Mouse (Mus musculus) E14TG2a.4 (cell line): ENCODE data around the gene Rsg1.

Experiments
- H3K27me3 ChIP-seq: 2 replicates; pipeline ENCODE4 v1.6.1; 2014; ENCODE audit warnings: low read length, control low read depth; ENCODE audit not compliant: insufficient read depth
- H3K36me3 ChIP-seq: 2 replicates; pipeline ENCODE4 v1.6.1; 2014; ENCODE audit warnings: low read length, control low read depth; ENCODE audit not compliant: insufficient read depth
- H3K4me1 ChIP-seq: replicated peaks from 2 replicates; pipeline ENCODE4 v1.6.1; 2014; ENCODE audit warnings: low read depth, low read length, control low read depth
- H3K4me3 ChIP-seq: replicated peaks from 2 replicates; pipeline ENCODE4 v1.5.1; 2014; ENCODE audit warnings: mild to moderate bottlenecking, low read length
- H3K9me3 ChIP-seq: 2 replicates; pipeline ENCODE4 v1.6.1; 2014; ENCODE audit warnings: low read length, control low read depth
- CTCF ChIP-seq: conservative IDR thresholded peaks from 2 replicates; pipeline ENCODE4 v1.5.1; 2014; ENCODE audit warnings: low read length
- NANOG ChIP-seq: IDR thresholded peaks from 2 replicates; pipeline ENCODE4 v1.6.1; 2014; ENCODE audit warnings: borderline replicate concordance, low read length, mixed read lengths
- POU5F1 ChIP-seq: IDR thresholded peaks from 2 replicates; pipeline ENCODE4 v1.6.1; 2014; ENCODE audit warnings: low read length, borderline replicate concordance

Rsg1 gene

DNA sequence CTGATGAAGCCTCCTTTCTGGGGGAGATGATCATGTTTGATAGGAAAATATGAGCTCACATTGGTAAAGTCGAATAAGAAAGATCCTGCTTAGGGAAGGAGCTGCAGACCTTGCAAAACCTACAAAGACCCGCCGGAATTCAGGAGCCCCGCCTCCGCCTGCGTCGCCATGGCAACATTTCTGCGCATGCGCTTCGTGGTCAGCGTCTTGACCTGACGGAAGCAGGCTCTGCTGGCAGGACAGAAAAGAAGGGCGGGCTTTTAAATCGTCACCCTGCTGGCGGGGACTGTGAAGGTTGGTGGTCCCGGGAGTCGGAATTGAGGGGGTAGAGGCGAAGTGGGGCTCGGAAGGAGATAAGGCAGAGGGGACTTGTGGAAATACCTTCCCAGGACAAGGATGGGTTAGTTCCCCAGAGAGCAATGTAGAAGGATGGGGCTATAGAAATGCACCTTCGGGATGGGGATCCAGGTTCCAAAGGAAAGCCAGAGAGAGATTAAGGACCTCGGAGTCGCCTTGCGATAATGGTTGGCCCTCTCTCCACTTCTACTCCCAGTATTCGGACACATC lies at the start of gene Rsg1:
Rsg1 (plus strand) TSS at position 187 of the 567 bp plus-strand sequence.
- TF ChIP-seq NANOG (no peak), POU5F1 (no peak), CTCF (no peak)
- H3K4me1 ChIP-seq: peaks cover 25% of the 10 kb centered on the region
- no peaks in the 10 kb centered on the region for H3K36me3 ChIP-seq
- no peaks in the 10 kb centered on the region for H3K27me3 ChIP-seq
- peak within 1 kb of the TSS; percentile 83 for H3K4me3 ChIP-seq
- H3K9me3 ChIP-seq: no peaks in the 10 kb centered on the region

DNA sequence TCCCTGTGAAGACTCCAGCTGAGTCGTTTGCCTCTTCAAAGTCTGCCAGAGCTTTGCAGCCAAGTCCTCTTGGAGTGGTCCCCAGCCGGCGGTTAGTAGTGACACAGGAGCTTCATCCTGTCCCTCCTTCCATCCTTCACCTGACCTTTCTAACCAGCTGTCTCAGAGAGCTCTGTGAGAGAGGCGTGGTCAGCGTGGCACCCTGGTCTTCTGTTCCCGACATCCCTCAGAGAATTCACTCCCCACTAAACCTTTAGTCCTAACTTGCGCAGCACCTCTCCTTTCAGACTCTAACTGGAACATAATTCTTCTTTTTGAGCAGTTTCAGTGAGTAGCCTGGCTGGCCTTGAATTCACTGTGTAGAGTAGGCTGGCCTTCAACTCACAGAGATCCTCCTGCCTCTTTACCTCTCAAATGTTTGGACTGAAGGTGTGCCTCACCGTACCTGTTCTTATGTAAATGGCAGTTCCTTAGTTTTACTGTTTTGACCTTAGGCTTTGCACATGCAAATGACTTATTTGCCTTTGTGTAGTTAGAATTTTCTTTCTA lies 47.9 kb upstream of the Rsg1 start:
- peaks cover 46% of the 10 kb centered on the region for H3K36me3 ChIP-seq

DNA sequence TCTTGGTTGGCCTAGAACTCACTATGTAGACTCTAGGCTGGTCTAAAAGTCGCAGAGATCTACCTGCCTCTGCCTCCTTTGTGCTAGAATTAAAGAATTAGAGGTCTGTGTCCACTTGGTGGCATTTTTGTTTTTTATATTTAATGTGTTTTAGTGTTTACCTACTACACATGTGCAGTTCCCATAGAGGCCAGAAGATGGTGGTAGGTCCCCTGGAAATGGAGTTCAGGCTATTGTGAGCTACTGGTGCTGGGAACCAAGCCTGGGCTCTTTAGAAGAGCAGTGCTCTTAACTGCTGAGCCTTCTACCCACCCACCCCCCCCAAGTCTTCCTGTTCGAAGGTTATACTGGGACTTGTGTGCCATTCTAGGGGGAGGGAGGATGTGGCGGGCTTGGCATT lies 46.6 kb upstream of the Rsg1 start:
- Histone ChIP-seq H3K27me3 (no peaks in the 10 kb centered on the region), H3K9me3 (no peaks in the 10 kb centered on the region), H3K4me3 (peak overlapping the region; percentile 68; the same call in 1 of the 2 replicates), H3K36me3 (peaks cover 54% of the 10 kb centered on the region), H3K4me1 (peaks cover 55% of the 10 kb centered on the region)
- no peak for TF ChIP-seq NANOG
- TF ChIP-seq POU5F1: no peak
- TF ChIP-seq CTCF: peak; percentile 66

More for the DNA sequence above, 47.9 kb upstream of the Rsg1 start:
- Histone ChIP-seq H3K4me1 (peaks cover 68% of the 10 kb centered on the region), H3K4me3 (peak overlapping the region; percentile 68), H3K27me3 (no peaks in the 10 kb centered on the region), H3K9me3 (no peaks in the 10 kb centered on the region)
- peak; percentile 9; the same call in 1 of the 2 replicates for TF ChIP-seq CTCF
- peak; percentile 52; the same call in 1 of the 2 replicates for TF ChIP-seq NANOG
- peak; percentile 32; the same call in 1 of the 2 replicates for TF ChIP-seq POU5F1

- no peak for TF ChIP-seq CTCF
- TF ChIP-seq POU5F1: no peak
- Histone ChIP-seq H3K27me3 (no peaks in the 10 kb centered on the region), H3K36me3 (peaks cover 90% of the 10 kb centered on the region), H3K4me1 (peaks cover 12% of the 10 kb centered on the region), H3K9me3 (no peaks in the 10 kb centered on the region), H3K4me3 (no peak overlapping the region)
These were observed 41.6 kb upstream of the Rsg1 start for GRCm38 (mm10) chr4:141172121-141172520.

- peaks cover 89% of the 10 kb centered on the region for H3K36me3 ChIP-seq
- H3K27me3 ChIP-seq: no peaks in the 10 kb centered on the region
- no peak overlapping the region for H3K4me3 ChIP-seq
- no peaks in the 10 kb centered on the region for H3K9me3 ChIP-seq
- peaks cover 8% of the 10 kb centered on the region for H3K4me1 ChIP-seq
- no peak for TF ChIP-seq CTCF
- no peak for TF ChIP-seq NANOG
- no peak for TF ChIP-seq POU5F1
These were observed 38.0 kb upstream of the Rsg1 start for GRCm38 (mm10) chr4:141175783-141176182.

GRCm38 (mm10) chr4:141176328-141176838 lies 37.4 kb upstream of the Rsg1 start:
- Histone ChIP-seq H3K36me3 (peaks cover 89% of the 10 kb centered on the region), H3K4me3 (no peak overlapping the region), H3K27me3 (no peaks in the 10 kb centered on the region), H3K9me3 (no peaks in the 10 kb centered on the region), H3K4me1 (peaks cover 14% of the 10 kb centered on the region)
- TF ChIP-seq CTCF: no peak
- no peak for TF ChIP-seq POU5F1
- TF ChIP-seq NANOG: no peak

DNA sequence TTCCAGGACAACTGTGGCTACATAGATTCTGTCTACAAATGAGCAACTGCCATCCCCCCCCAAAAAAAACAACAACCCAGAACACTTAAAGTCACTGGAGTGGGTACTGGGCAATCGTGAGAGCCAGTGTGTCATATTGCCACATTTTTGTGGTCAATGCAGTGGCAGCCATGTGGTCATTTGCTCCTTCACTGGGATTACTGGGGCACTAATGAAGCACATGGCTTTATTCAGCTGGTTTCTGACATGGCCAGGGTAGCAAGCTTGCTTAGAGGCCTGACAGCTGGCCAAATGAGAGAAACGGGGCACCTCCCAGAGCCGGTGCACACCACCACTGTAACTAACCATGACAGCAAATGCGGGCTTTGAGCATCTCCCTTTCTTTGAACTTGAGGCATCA lies 35.3 kb upstream of the Rsg1 start:
- Histone ChIP-seq H3K9me3 (no peaks in the 10 kb centered on the region), H3K36me3 (peaks cover 91% of the 10 kb centered on the region), H3K4me1 (peaks cover 16% of the 10 kb centered on the region), H3K27me3 (no peaks in the 10 kb centered on the region), H3K4me3 (no peak overlapping the region)
- no peak for TF ChIP-seq NANOG
- TF ChIP-seq POU5F1: no peak
- no peak for TF ChIP-seq CTCF

DNA sequence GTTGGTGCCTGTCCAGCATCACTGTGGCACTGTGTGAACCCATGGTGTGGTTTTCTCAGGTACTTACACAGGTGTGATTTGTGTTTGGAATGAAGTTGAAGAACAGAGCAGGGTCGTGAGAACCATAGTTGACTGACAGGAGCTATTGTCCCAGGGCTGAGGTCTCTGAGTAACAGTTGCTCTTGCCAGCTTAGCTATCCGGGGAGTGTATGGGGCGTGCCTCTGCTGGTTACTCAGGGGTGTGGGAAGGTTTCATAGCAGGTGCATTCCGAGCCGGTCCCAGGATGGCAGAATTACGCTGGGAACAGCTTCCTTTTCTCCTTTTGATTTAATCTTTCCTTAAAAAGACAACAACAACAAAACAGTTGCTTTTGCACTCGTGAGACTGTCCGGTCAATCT lies 32.9 kb upstream of the Rsg1 start:
- H3K4me1 ChIP-seq: peaks cover 20% of the 10 kb centered on the region
- peaks cover 92% of the 10 kb centered on the region for H3K36me3 ChIP-seq
- H3K9me3 ChIP-seq: no peaks in the 10 kb centered on the region
- TF ChIP-seq POU5F1 (no peak), CTCF (no peak), NANOG (no peak)
- no peaks in the 10 kb centered on the region for H3K27me3 ChIP-seq
- no peak overlapping the region for H3K4me3 ChIP-seq

- peaks cover 32% of the 10 kb centered on the region for H3K4me1 ChIP-seq
- H3K9me3 ChIP-seq: no peaks in the 10 kb centered on the region
- no peak overlapping the region for H3K4me3 ChIP-seq
- H3K27me3 ChIP-seq: no peaks in the 10 kb centered on the region
- TF ChIP-seq CTCF (no peak), POU5F1 (no peak), NANOG (no peak)
- H3K36me3 ChIP-seq: peaks cover 92% of the 10 kb centered on the region
These were observed 31.8 kb upstream of the Rsg1 start for GRCm38 (mm10) chr4:141181981-141182380.

GRCm38 (mm10) chr4:141183932-141184331 lies 29.8 kb upstream of the Rsg1 start:
- no peaks in the 10 kb centered on the region for H3K27me3 ChIP-seq
- H3K36me3 ChIP-seq: peaks cover 94% of the 10 kb centered on the region
- no peak overlapping the region for H3K4me3 ChIP-seq
- no peaks in the 10 kb centered on the region for H3K9me3 ChIP-seq
- TF ChIP-seq NANOG (no peak), CTCF (no peak), POU5F1 (no peak)
- peaks cover 33% of the 10 kb centered on the region for H3K4me1 ChIP-seq
